Mouse (Mus musculus) hindbrain, postnatal 0 days (tissue): Measurements from ENCODE around the gene Ist1. TPM values are rescaled to one million over a fixed set of nuclear protein-coding genes. Genes with fewer than 3 reads are reported as not detected.

Experiments
- ATAC-seq: fragments of 200-750 bp; cut with Nextera tagmentation; 2 replicates; pipeline ENCODE4 v1.8.0; 2017; ENCODE audit warnings: mild to moderate bottlenecking, moderate TSS enrichment, moderate library complexity
- DNase-seq: peaks from one replicate; pipeline ENCODE4 v3.0.0-alpha.2; 2015; ENCODE audit warnings: low spot score
- H3K27ac ChIP-seq: fragments of 300-500 bp; sonication (generic); 2 replicates; pipeline ENCODE4 v1.5.1; 2014; ENCODE audit warnings: mild to moderate bottlenecking
- H3K27me3 ChIP-seq: fragments of 300-500 bp; sonication (generic); 2 replicates; pipeline ENCODE4 v1.6.1; 2014; ENCODE audit warnings: low read length, mixed read lengths; ENCODE audit not compliant: insufficient read depth
- H3K36me3 ChIP-seq: fragments of 300-500 bp; sonication (generic); 2 replicates; pipeline ENCODE4 v1.6.1; 2014; ENCODE audit warnings: low read length, mixed read lengths; ENCODE audit not compliant: insufficient read depth
- H3K4me1 ChIP-seq: fragments of 300-500 bp; sonication (generic); 2 replicates; pipeline ENCODE4 v1.6.1; 2014; ENCODE audit warnings: antibody characterized with exemption, low read length, mixed read lengths; ENCODE audit not compliant: insufficient read depth
- H3K4me2 ChIP-seq: fragments of 300-500 bp; sonication (generic); 2 replicates; pipeline ENCODE4 v1.6.1; 2014; ENCODE audit warnings: low read depth, mild to moderate bottlenecking, low read length, moderate library complexity, mixed read lengths
- H3K4me3 ChIP-seq: fragments of 300-500 bp; sonication (generic); 2 replicates; pipeline ENCODE4 v1.5.1; 2014; ENCODE audit warnings: low read length
- H3K9ac ChIP-seq: fragments of 300-500 bp; sonication (generic); replicated peaks from 2 replicates; pipeline ENCODE4 v1.6.1; 2014; ENCODE audit warnings: mild to moderate bottlenecking, low read length, moderate library complexity, mixed read lengths
- H3K9me3 ChIP-seq: fragments of 300-500 bp; sonication (generic); 2 replicates; pipeline ENCODE4 v1.6.1; 2016; ENCODE audit warnings: low read length, mixed read lengths
- CTCF ChIP-seq: IDR thresholded peaks from 2 replicates; pipeline ENCODE4 v1.5.1; 2016; ENCODE audit warnings: antibody characterized with exemption, control low read depth, low read depth
- WGBS: fragments of 180-500 bp; shearing (Covaris S2); extraction: QIAGEN DNeasy Blood & Tissue Kit; methylation state at CpG from one replicate; pipeline ENCODE4 v1.1.7; 2014; 5-methylcytosine and 5-hydroxymethylcytosine counted together
- polyA plus RNA-seq: library from polyadenylated mRNA; unstranded; fragments of >200 nt; fragmentation: Nextera tagmentation; extraction: Ambion mirVana; gene quantifications from 2 replicates; pipeline ENCODE4 v1.2.1, GENCODE M21; 2015
- total RNA-seq: library from RNA; depleted of rRNA; stranded (reverse); fragments of >200 nt; gene quantifications from 2 replicates; pipeline ENCODE4 v1.2.3, GENCODE M21; 2014

Gene Ist1
- total and polyA plus RNA-seq, 2 experiments from 2014 or later = 98.4 to 99.4 TPM

DNA sequence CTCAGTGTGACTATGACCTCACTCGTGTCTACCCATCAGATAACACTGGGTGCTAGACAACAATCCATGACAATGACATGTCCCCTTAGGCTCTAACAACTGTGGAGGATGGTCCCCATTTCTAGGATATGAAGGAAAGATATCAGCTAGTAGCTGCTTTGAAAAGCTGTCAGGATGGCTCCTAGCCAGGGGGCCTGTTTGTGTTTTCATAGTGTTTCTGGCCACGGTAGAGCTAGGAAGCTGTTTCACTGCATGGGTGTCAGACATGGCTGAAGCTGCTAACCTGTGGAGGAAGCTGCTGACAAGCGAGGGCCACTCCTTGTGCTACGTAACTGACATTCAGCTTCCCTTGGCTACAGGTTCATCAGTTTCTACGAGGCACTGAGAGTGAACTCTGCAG, 26.4 kb downstream of the Ist1 start:
- Histone ChIP-seq H3K4me1 (no peaks in the 10 kb centered on the region), H3K9me3 (no peaks in the 10 kb centered on the region), H3K9ac (no peak overlapping the region), H3K27me3 (no peaks in the 10 kb centered on the region), H3K4me3 (no peak overlapping the region), H3K27ac (no peak overlapping the region), H3K4me2 (no peak overlapping the region), H3K36me3 (peaks cover 14% of the 10 kb centered on the region)
- DNase-seq (no peak), ATAC-seq (no peak)
- 86% methylated on average over 5 of the region's 5 CpGs for WGBS
- TF ChIP-seq CTCF = no peak

DNA sequence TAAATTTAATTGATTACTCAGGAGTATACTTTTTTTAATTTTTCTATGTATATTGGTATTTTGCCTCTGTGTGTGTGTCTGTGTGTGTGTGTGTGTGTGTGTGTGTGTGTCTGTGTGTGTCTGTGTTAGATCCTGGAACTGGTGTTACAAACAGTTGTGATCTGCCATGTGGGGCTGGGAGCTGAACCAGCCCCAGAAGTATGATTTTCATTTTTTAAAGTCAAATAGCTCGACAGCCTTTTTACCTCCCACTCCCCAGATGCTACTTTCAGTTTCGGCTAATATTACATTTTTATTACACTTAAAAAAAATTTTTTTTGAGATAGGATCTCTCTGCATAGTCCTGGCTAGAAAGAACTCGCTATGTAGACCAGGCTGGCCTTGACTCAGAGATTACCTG, 30.7 kb downstream of the Ist1 start:
- Histone ChIP-seq H3K27ac (no peak overlapping the region), H3K9me3 (no peaks in the 10 kb centered on the region), H3K27me3 (no peaks in the 10 kb centered on the region), H3K4me2 (no peak overlapping the region), H3K9ac (no peak overlapping the region), H3K36me3 (no peaks in the 10 kb centered on the region; the same call in 1 of the 2 replicates), H3K4me1 (no peaks in the 10 kb centered on the region), H3K4me3 (no peak overlapping the region)
- no peak for ATAC-seq
- no peak for TF ChIP-seq CTCF
- WGBS = 88% methylated on average over 3 of the region's 3 CpGs
- no peak for DNase-seq

DNA sequence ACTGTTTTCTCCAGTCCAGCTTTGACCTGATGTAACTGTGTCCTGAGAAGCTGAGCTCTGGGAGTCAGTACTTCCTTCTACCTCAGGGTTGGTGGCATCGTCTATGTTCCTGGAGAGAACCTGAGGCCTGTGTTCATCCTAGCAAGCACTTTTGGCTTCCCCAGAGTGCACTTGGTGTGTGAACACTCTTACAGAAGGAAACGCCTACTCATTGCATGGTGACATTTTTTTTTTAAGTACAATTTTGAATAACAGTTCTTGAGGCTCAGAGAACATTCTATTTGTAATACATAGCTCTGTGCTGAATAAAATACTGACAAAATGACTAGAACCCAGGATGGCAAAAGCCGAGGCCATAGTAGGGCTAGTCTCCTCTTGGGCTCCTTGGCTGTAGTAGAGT, 36.2 kb downstream of the Ist1 start:
- Histone ChIP-seq H3K27ac (no peak overlapping the region), H3K27me3 (no peaks in the 10 kb centered on the region), H3K4me1 (no peaks in the 10 kb centered on the region), H3K9ac (no peak overlapping the region), H3K4me3 (no peak overlapping the region), H3K4me2 (no peak overlapping the region), H3K36me3 (no peaks in the 10 kb centered on the region), H3K9me3 (no peaks in the 10 kb centered on the region)
- ATAC-seq (no peak), DNase-seq (no peak)
- no peak for TF ChIP-seq CTCF
- WGBS = 83% methylated on average over 3 of the region's 3 CpGs

DNA sequence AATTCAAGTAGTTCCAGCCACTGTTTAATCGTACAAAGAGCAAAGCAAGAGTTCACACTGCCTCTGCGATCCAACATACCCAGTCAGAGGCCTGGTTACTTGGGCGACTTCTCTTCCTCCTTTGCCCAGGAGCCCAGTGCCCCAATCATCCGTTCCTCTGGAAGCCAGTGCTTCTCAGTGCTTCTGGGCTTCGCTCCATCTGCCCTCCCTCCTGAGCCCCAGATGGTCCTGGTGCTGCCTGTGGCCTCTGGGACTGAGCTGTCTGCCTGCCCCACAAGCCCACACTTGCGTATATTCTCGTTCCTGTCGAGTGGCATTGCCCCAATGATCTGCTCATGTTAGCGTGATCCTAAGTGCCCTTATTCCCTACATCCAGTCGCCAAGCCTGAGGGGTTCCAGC, 42.3 kb downstream of the Ist1 start:
- no peaks in the 10 kb centered on the region for H3K4me1 ChIP-seq
- TF ChIP-seq CTCF = no peak
- no peak overlapping the region for H3K4me3 ChIP-seq
- no peaks in the 10 kb centered on the region for H3K36me3 ChIP-seq
- no peaks in the 10 kb centered on the region for H3K9me3 ChIP-seq
- peak; percentile 21 for DNase-seq
- ATAC-seq = no peak
- no peak overlapping the region for H3K9ac ChIP-seq
- no peaks in the 10 kb centered on the region for H3K27me3 ChIP-seq
- no peak overlapping the region for H3K27ac ChIP-seq
- WGBS = 55% methylated on average over 10 of the region's 10 CpGs
- no peak overlapping the region for H3K4me2 ChIP-seq

DNA sequence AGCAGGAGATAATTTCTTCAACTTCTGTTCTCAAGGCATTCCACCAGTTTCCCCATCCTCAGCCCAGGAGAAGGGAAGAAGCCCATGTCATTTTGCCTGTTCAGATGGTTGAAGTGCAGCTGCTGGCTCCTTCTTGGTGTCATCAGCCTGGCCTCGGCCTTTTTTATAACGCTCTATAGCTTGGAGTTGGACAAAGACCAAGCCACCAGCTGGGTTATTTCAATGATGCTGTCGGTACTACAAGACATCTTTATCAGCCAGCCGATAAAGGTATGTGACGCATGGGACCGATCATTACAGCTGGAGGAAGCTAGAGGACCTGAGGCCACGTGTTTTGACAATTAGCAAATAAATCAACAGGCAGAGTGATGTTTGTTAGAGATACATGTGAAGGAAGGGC, 44.6 kb downstream of the Ist1 start:
- H3K4me3 ChIP-seq = no peak overlapping the region
- DNase-seq (no peak), ATAC-seq (no peak)
- no peak for TF ChIP-seq CTCF
- H3K9me3 ChIP-seq = no peaks in the 10 kb centered on the region
- H3K27ac ChIP-seq = no peak overlapping the region
- H3K9ac ChIP-seq = no peak overlapping the region
- no peaks in the 10 kb centered on the region for H3K27me3 ChIP-seq
- no peaks in the 10 kb centered on the region for H3K36me3 ChIP-seq
- no peaks in the 10 kb centered on the region for H3K4me1 ChIP-seq
- no peak overlapping the region for H3K4me2 ChIP-seq
- WGBS = 45% methylated on average over 7 of the region's 7 CpGs

DNA sequence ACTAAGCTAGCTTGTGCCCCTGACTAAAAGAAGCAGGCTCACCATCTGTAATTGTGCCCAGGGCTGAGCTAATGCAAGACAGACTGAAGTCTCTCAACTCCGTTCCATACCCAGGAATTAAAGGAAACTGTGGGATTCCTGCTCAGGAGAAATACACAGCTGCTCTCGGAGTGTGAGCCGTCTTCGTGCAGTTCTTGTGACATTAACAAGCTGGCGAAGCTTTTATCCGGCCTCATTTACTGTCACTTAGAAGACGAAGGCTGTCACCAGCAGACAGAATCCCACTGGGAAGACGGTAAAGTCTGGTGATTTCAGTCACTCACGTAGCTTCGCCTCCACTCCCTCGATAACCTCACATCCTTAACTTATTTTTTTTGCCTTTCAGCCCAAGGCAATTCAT, 45.7 kb downstream of the Ist1 start:
- no peak for DNase-seq
- Histone ChIP-seq H3K4me2 (no peak overlapping the region), H3K9me3 (no peaks in the 10 kb centered on the region), H3K27ac (no peak overlapping the region), H3K36me3 (no peaks in the 10 kb centered on the region), H3K9ac (no peak overlapping the region), H3K4me1 (no peaks in the 10 kb centered on the region), H3K4me3 (no peak overlapping the region), H3K27me3 (no peaks in the 10 kb centered on the region)
- WGBS = 51% methylated on average over 11 of the region's 11 CpGs
- TF ChIP-seq CTCF = no peak
- ATAC-seq = no peak

DNA sequence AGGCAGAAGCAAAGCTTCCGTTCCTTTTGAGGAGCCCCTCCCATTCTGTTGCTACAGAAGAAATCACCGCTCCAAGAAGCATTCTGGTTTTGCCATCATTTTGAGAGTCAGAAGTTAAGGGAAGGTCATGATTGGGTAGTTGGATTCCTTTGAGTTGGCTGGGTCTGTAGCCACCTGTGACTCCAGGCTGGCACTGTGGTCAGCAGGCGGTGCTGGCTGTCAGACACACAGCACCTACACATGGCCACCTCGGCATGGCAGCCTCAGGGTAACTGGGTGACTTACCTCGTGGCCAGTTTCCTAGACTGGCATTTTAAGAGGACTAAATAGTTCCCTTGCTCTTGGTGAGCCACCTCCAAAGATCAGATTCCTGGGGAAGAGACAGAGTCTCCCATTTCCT, 51.8 kb downstream of the Ist1 start:
- no peak for TF ChIP-seq CTCF
- no peaks in the 10 kb centered on the region for H3K4me1 ChIP-seq
- no peak overlapping the region for H3K9ac ChIP-seq

DNA sequence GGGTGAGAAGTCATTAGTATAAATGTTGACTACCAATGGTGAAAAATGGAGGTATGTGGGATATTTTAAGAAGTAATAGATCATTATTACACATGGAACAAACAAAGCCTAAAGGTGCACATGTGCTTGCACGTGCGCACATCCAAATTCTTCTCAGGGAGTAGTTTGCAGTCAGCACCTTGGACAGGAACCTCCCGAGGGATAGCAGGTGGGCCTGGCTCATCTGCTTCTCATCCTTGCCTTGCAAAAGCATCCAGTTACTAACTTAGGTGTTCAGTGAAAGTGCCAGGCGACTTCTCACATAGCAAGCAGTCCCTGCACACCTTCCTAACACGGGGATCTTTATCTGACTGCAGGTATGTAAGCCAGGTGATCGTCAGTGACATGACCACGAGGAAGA, 52.6 kb downstream of the Ist1 start:
- Histone ChIP-seq H3K27me3 (no peaks in the 10 kb centered on the region), H3K36me3 (no peaks in the 10 kb centered on the region), H3K4me3 (no peak overlapping the region), H3K9me3 (no peaks in the 10 kb centered on the region), H3K4me2 (no peak overlapping the region), H3K27ac (no peak overlapping the region), H3K9ac (no peak overlapping the region), H3K4me1 (no peaks in the 10 kb centered on the region)
- 67% methylated on average over 7 of the region's 7 CpGs for WGBS
- ATAC-seq = no peak
- no peak for DNase-seq
- no peak for TF ChIP-seq CTCF

More for the DNA sequence above, 51.8 kb downstream of the Ist1 start:
- DNase-seq (no peak), ATAC-seq (no peak)
- 77% methylated on average over 5 of the region's 5 CpGs for WGBS
- Histone ChIP-seq H3K4me2 (no peak overlapping the region), H3K9me3 (no peaks in the 10 kb centered on the region), H3K27me3 (no peaks in the 10 kb centered on the region), H3K36me3 (no peaks in the 10 kb centered on the region), H3K4me3 (no peak overlapping the region), H3K27ac (no peak overlapping the region)
